Mouse (Mus musculus): Measurements from ENCODE around the gene Uqcrfs1. TPM values are rescaled to one million over a fixed set of nuclear protein-coding genes. Genes with fewer than 3 reads are reported as not detected.

The Uqcrfs1 gene
- polyA plus RNA-seq, 1 experiment = 171 TPM

- Histone ChIP-seq H3K36me3 (ENCODE audit: control insufficient read depth, insufficient read depth, low read length) (no peaks in the 10 kb centered on the region), H3K4me3 (ENCODE audit: control insufficient read depth, insufficient read depth, low read length) (no peak overlapping the region), H3K27me3 (ENCODE audit: control insufficient read depth, insufficient read depth, low read length) (no peaks in the 10 kb centered on the region), H3K27ac (ENCODE audit: control insufficient read depth, insufficient read depth, low read length) (no peak overlapping the region), H3K4me1 (replicated peaks; ENCODE audit: control insufficient read depth, insufficient read depth, low read length) (no peaks in the 10 kb centered on the region)
- TF ChIP-seq CTCF (IDR thresholded peaks at IDR 0.05; ENCODE audit: borderline replicate concordance, control insufficient read depth, extremely low read depth, insufficient read depth, low read length, poor library complexity) (no peak), POLR2A (IDR thresholded peaks at IDR 0.05; ENCODE audit: control insufficient read depth, extremely low read depth, insufficient read depth, low read length, poor library complexity) (no peak)
- 85% methylated on average over 16 of the region's 16 CpGs for WGBS
- DNase-seq = no peak
Measured at GRCm38 (mm10) chr13:30521282-30521902, 23.8 kb downstream of the Uqcrfs1 start.

GRCm38 (mm10) chr13:30518191-30518590 is 27.0 kb downstream of the Uqcrfs1 start:
- H3K27me3 ChIP-seq (ENCODE audit: control insufficient read depth, insufficient read depth, low read length) = no peaks in the 10 kb centered on the region
- no peak overlapping the region for H3K27ac ChIP-seq (ENCODE audit: control insufficient read depth, insufficient read depth, low read length)
- no peak for TF ChIP-seq CTCF (IDR thresholded peaks at IDR 0.05; ENCODE audit: borderline replicate concordance, control insufficient read depth, extremely low read depth, insufficient read depth, low read length, poor library complexity)
- no peak for TF ChIP-seq POLR2A (IDR thresholded peaks at IDR 0.05; ENCODE audit: control insufficient read depth, extremely low read depth, insufficient read depth, low read length, poor library complexity)
- no peaks in the 10 kb centered on the region for H3K4me1 ChIP-seq (replicated peaks; ENCODE audit: control insufficient read depth, insufficient read depth, low read length)
- DNase-seq = no peak
- no peak overlapping the region for H3K4me3 ChIP-seq (ENCODE audit: control insufficient read depth, insufficient read depth, low read length)
- no peaks in the 10 kb centered on the region for H3K36me3 ChIP-seq (ENCODE audit: control insufficient read depth, insufficient read depth, low read length)

- no peaks in the 10 kb centered on the region for H3K36me3 ChIP-seq (ENCODE audit: control insufficient read depth, insufficient read depth, low read length)
- WGBS = 92% methylated on average over 4 of the region's 4 CpGs
- H3K27me3 ChIP-seq (ENCODE audit: control insufficient read depth, insufficient read depth, low read length) = no peaks in the 10 kb centered on the region; the same call in 1 of the 2 replicates
- H3K27ac ChIP-seq (ENCODE audit: control insufficient read depth, insufficient read depth, low read length) = no peak overlapping the region
- no peak overlapping the region for H3K4me3 ChIP-seq (ENCODE audit: control insufficient read depth, insufficient read depth, low read length)
- TF ChIP-seq POLR2A (IDR thresholded peaks at IDR 0.05; ENCODE audit: control insufficient read depth, extremely low read depth, insufficient read depth, low read length, poor library complexity) (no peak), CTCF (IDR thresholded peaks at IDR 0.05; ENCODE audit: borderline replicate concordance, control insufficient read depth, extremely low read depth, insufficient read depth, low read length, poor library complexity) (no peak)
- DNase-seq = no peak
- H3K4me1 ChIP-seq (replicated peaks; ENCODE audit: control insufficient read depth, insufficient read depth, low read length) = no peaks in the 10 kb centered on the region
Measured at GRCm38 (mm10) chr13:30507651-30508050, 37.5 kb downstream of the Uqcrfs1 start.

GRCm38 (mm10) chr13:30501860-30502395 is 43.2 kb downstream of the Uqcrfs1 start:
- 25% methylated on average over 7 of the region's 7 CpGs for WGBS
- DNase-seq = no peak
- TF ChIP-seq POLR2A (IDR thresholded peaks at IDR 0.05; ENCODE audit: control insufficient read depth, extremely low read depth, insufficient read depth, low read length, poor library complexity) (no peak), CTCF (IDR thresholded peaks at IDR 0.05; ENCODE audit: borderline replicate concordance, control insufficient read depth, extremely low read depth, insufficient read depth, low read length, poor library complexity) (no peak)
- H3K27me3 ChIP-seq (ENCODE audit: control insufficient read depth, insufficient read depth, low read length) = no peaks in the 10 kb centered on the region
- no peak overlapping the region for H3K4me3 ChIP-seq (ENCODE audit: control insufficient read depth, insufficient read depth, low read length)
- H3K4me1 ChIP-seq (replicated peaks; ENCODE audit: control insufficient read depth, insufficient read depth, low read length) = no peaks in the 10 kb centered on the region
- no peak overlapping the region for H3K27ac ChIP-seq (ENCODE audit: control insufficient read depth, insufficient read depth, low read length)
- H3K36me3 ChIP-seq (ENCODE audit: control insufficient read depth, insufficient read depth, low read length) = no peaks in the 10 kb centered on the region

Other genes with a start within 250 kb of the Uqcrfs1 start
- 1.4 and 2.9 TPM in 2 replicates for gene Agtr1a, start 208.9 kb downstream of the Uqcrfs1 start, polyA plus RNA-seq (2012; rRNA removed)
- gene Dusp22, start 114.6 kb upstream of the Uqcrfs1 start, polyA plus RNA-seq (2012; rRNA removed) = 10.6 and 11.1 TPM in 2 replicates
- 6.6 and 7.4 TPM in 2 replicates for gene Irf4, start 203.9 kb upstream of the Uqcrfs1 start, polyA plus RNA-seq (2012; rRNA removed)

Measured in thymus, adult 2 months (tissue).